Mouse (Mus musculus) forebrain, embryonic 10.5 days (tissue): ENCODE measurements around the gene Padi6. TPM values are rescaled to one million over a fixed set of nuclear protein-coding genes. Genes with fewer than 3 reads are reported as not detected.
A peak's percentile ranks its signal among the peaks of the same experiment; 100 is the strongest.

Experiments
- DNase-seq: peaks from one replicate; pipeline ENCODE4 v3.0.0-alpha.2; 2017; ENCODE audit warnings: low spot score; ENCODE audit errors: extremely low spot score
- H3K27ac ChIP-seq: fragments of 300-500 bp; sonication (generic); 2 replicates; pipeline ENCODE4 v1.5.1; 2016; ENCODE audit warnings: mild to moderate bottlenecking
- H3K27me3 ChIP-seq: fragments of 300-500 bp; sonication (generic); 2 replicates; pipeline ENCODE4 v1.6.1; 2016; ENCODE audit warnings: mild to moderate bottlenecking; ENCODE audit not compliant: poor library complexity, severe bottlenecking
- H3K36me3 ChIP-seq: fragments of 300-500 bp; sonication (generic); replicated peaks from 2 replicates; pipeline ENCODE4 v1.6.1; 2016; ENCODE audit warnings: mild to moderate bottlenecking, moderate library complexity
- H3K4me1 ChIP-seq: fragments of 300-500 bp; sonication (generic); 2 replicates; pipeline ENCODE4 v1.6.1; 2016
- H3K4me3 ChIP-seq: fragments of 300-500 bp; sonication (generic); 2 replicates; pipeline ENCODE4 v1.5.1; 2016; ENCODE audit warnings: mild to moderate bottlenecking, moderate library complexity
- H3K9me3 ChIP-seq: fragments of 300-500 bp; sonication (generic); 2 replicates; pipeline ENCODE4 v1.6.1; 2016; ENCODE audit warnings: mild to moderate bottlenecking, moderate library complexity
- WGBS: fragments of 180-500 bp; shearing (Covaris S2); methylation state at CpG from one replicate; pipeline ENCODE4 v1.1.7; 2016; 5-methylcytosine and 5-hydroxymethylcytosine counted together
- polyA plus RNA-seq: library from polyadenylated mRNA; unstranded; fragments of >200 nt; fragmentation: Nextera tagmentation; extraction: Ambion mirVana; gene quantifications from 2 replicates; pipeline ENCODE4 v1.2.1, GENCODE M21; 2016

Gene Padi6
- polyA plus RNA-seq, 1 experiment from 2014 or later: not detected

- Histone ChIP-seq H3K36me3 (peaks cover 27% of the 10 kb centered on the region), H3K27ac (peak overlapping the region; percentile 100), H3K4me3 (peak overlapping the region; percentile 89), H3K9me3 (no peaks in the 10 kb centered on the region), H3K4me1 (peaks cover 56% of the 10 kb centered on the region), H3K27me3 (peaks cover 33% of the 10 kb centered on the region)
- WGBS: under 1% methylated on average over 61 of the region's 61 CpGs
- peak; percentile 81 for DNase-seq
Observed at GRCm38 (mm10) chr4:140701049-140701715, 41.3 kb downstream of the Padi6 start.

- no peaks in the 10 kb centered on the region for H3K9me3 ChIP-seq
- H3K4me1 ChIP-seq: peaks cover 48% of the 10 kb centered on the region
- peaks cover 33% of the 10 kb centered on the region for H3K27me3 ChIP-seq
- peaks cover 20% of the 10 kb centered on the region for H3K36me3 ChIP-seq
- peak within 1 kb of the TSS; percentile 89 for H3K4me3 ChIP-seq
- 5% methylated on average over 20 of the region's 20 CpGs for WGBS
- DNase-seq: no peak
- peak within 1 kb of the TSS; percentile 100 for H3K27ac ChIP-seq
Observed at GRCm38 (mm10) chr4:140700269-140701018, 42.0 kb downstream of the Padi6 start, which contains the start of gene Rcc2. Gene Rcc2, plus strand, starts transcription at chr4:140700541.

DNA sequence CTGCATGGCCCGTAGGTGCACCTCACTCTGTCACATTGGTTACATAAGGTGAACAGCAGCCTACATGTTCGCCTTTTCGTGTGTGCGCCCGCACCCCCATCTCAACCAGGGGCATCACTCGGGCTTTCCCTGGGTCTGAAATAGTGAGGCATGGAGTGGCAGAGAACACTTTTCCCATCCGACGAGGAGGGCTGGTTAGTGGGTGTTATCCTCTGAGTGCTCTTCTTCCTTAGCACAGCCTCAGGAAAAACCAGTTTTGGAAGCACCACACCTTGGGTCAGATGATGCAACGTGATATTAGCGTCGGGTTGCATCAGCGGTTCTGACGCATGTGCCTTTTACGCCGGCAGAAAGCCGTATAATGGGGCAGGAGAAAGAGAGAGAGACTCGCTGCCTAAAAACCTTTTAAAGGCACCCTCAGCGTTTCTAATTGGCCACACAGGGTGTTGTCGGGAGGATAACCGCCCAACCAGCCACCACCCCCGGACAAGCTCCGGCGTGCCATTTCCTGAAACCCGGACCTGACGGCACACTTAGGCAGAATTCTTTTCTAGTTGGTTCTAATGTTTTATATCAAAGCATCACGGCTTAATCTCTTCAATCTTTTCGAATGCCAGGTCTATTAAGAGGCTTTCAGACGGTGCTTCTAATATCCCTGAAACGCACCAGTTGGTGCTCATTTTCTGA is 42.9 kb downstream of the Padi6 start:
- Histone ChIP-seq H3K4me3 (peak overlapping the region; percentile 89), H3K27me3 (peaks cover 33% of the 10 kb centered on the region), H3K36me3 (peaks cover 11% of the 10 kb centered on the region), H3K4me1 (peaks cover 47% of the 10 kb centered on the region), H3K27ac (peak overlapping the region; percentile 100), H3K9me3 (no peaks in the 10 kb centered on the region)
- WGBS: 6% methylated on average over 29 of the region's 29 CpGs
- peak; percentile 62 for DNase-seq

- DNase-seq: no peak
- Histone ChIP-seq H3K36me3 (no peaks in the 10 kb centered on the region), H3K27me3 (peaks cover 31% of the 10 kb centered on the region), H3K27ac (no peak overlapping the region), H3K9me3 (no peaks in the 10 kb centered on the region), H3K4me3 (no peak overlapping the region), H3K4me1 (peaks cover 38% of the 10 kb centered on the region)
- WGBS: 86% methylated on average over 14 of the region's 14 CpGs
Observed at GRCm38 (mm10) chr4:140695675-140696585, 46.5 kb downstream of the Padi6 start.

DNA sequence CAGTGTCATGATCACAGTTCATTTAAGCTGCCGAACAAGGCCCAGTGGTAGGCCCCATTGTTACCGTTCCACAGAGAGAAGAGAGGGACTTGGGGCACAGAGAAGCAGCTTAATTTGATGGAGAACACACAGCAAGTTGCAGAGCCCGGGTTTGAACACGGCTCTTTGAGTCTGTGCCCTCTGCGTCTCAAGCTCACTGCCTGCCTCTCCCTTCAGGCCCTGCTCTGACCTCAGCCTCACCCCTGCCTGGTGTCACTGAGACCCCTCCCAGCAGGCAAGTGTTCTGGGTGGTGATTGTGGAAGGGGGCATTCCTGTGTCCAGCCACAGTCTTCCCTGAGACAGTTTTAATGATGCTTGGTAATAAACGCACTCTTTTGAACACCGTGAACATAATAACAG is 47.3 kb downstream of the Padi6 start:
- DNase-seq: no peak
- 78% methylated on average over 7 of the region's 7 CpGs for WGBS
- no peak overlapping the region for H3K4me3 ChIP-seq
- H3K27ac ChIP-seq: no peak overlapping the region
- no peaks in the 10 kb centered on the region for H3K36me3 ChIP-seq
- no peaks in the 10 kb centered on the region for H3K9me3 ChIP-seq
- H3K27me3 ChIP-seq: peaks cover 23% of the 10 kb centered on the region
- H3K4me1 ChIP-seq: peaks cover 35% of the 10 kb centered on the region

- 40% methylated on average over 1 of the region's 1 CpGs for WGBS
- DNase-seq: no peak
- Histone ChIP-seq H3K27ac (no peak overlapping the region), H3K9me3 (no peaks in the 10 kb centered on the region), H3K27me3 (peaks cover 18% of the 10 kb centered on the region), H3K4me1 (peaks cover 29% of the 10 kb centered on the region), H3K36me3 (no peaks in the 10 kb centered on the region), H3K4me3 (no peak overlapping the region)
Observed at GRCm38 (mm10) chr4:140694551-140695060, 47.8 kb downstream of the Padi6 start.

- H3K4me3 ChIP-seq: no peak overlapping the region
- no peak for DNase-seq
- no peaks in the 10 kb centered on the region for H3K36me3 ChIP-seq
- H3K4me1 ChIP-seq: peaks cover 24% of the 10 kb centered on the region
- H3K9me3 ChIP-seq: no peaks in the 10 kb centered on the region
- no peak overlapping the region for H3K27ac ChIP-seq
- WGBS: 88% methylated on average over 4 of the region's 4 CpGs
- peaks cover 7% of the 10 kb centered on the region for H3K27me3 ChIP-seq
Observed at GRCm38 (mm10) chr4:140693513-140693912, 48.9 kb downstream of the Padi6 start.

DNA sequence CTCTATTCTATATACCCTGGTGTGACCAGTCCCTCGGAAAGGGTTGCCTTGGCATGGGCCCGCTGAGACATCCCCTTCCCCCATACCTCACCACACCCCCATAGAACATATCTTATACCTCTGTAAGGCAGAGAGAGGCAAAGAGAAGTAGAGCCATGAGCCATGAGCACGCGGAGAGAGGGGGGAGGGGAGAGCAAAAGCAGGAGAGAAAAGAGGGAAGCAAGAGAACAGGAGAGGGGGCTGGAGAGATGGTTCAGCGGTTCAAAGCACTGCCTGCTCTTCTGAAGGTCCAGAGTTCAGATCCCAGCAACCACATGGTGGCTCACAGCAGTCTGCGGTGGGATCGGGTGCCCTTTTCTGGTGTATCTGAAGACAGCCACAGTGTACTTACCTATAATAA is 51.0 kb downstream of the Padi6 start:
- no peak for DNase-seq
- Histone ChIP-seq H3K36me3 (no peaks in the 10 kb centered on the region), H3K27me3 (no peaks in the 10 kb centered on the region), H3K9me3 (no peaks in the 10 kb centered on the region), H3K4me1 (peaks cover 29% of the 10 kb centered on the region), H3K27ac (0 out of 2 replicates have a peak overlapping the region, but pooled peaks have one; percentile 20), H3K4me3 (no peak overlapping the region)
- WGBS: 76% methylated on average over 7 of the region's 7 CpGs

DNA sequence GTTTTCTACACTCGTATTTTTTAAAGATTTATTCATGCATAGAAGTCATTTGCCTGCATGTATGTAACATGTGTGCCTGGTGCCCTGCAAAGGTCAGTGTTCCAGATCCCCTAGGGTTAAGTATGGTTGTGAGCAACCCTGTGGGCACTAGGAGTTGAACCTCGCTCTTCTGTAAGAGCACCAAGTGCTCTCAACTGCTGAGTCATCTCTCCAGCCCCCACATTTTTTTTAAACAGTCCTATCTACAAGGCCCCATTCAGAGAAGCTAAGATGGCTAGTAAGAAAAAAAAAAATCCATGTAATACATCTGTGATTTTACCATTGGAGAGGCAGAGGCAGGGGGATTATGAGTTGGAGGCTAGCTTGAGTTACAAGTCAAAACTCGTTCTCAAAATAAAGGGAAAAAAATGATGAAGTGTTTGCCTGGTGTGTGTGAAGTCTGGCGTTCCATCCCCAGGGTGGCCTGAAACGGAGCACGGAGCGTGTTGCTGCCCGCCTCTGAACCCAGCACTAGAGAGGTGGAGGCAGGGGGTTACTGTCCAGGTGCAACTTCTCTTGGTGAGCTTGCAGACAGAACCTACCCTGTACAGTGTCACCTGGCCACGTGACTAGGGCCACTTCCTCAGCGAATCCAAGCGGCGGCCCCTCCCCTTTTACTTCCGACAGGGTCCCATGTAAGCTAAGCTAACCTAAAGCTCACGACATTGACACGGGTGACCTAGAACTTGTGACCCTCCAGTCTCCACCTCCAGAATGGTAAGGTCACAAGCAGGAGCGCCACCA is 52.4 kb downstream of the Padi6 start:
- no peaks in the 10 kb centered on the region; the same call in 1 of the 2 replicates for H3K27me3 ChIP-seq
- H3K4me1 ChIP-seq: peaks cover 31% of the 10 kb centered on the region
- 83% methylated on average over 16 of the region's 16 CpGs for WGBS
- H3K27ac ChIP-seq: no peak overlapping the region
- no peak overlapping the region for H3K4me3 ChIP-seq
- H3K9me3 ChIP-seq: no peaks in the 10 kb centered on the region
- H3K36me3 ChIP-seq: no peaks in the 10 kb centered on the region
- DNase-seq: no peak

- H3K27ac ChIP-seq: no peak overlapping the region
- 89% methylated on average over 5 of the region's 5 CpGs for WGBS
- no peaks in the 10 kb centered on the region; the same call in 1 of the 2 replicates for H3K27me3 ChIP-seq
- H3K36me3 ChIP-seq: no peaks in the 10 kb centered on the region
- no peaks in the 10 kb centered on the region for H3K9me3 ChIP-seq
- DNase-seq: no peak
- peaks cover 37% of the 10 kb centered on the region for H3K4me1 ChIP-seq
- H3K4me3 ChIP-seq: no peak overlapping the region
Observed at GRCm38 (mm10) chr4:140688826-140689425, 53.5 kb downstream of the Padi6 start.
